Mouse (Mus musculus) embryo, embryonic 9.5 days (tissue): Measurements from ENCODE around the gene Bscl2.
A peak's percentile ranks its signal among the peaks of the same experiment; 100 is the strongest.
"Not testable (repeated sequence)": the region's sequence is repeated elsewhere in the genome, so short reads cannot be mapped to it uniquely, and the experiment has no call there.

Source experiments
- DNase-seq: peaks from one replicate; pipeline ENCODE4 v3.0.0-alpha.2; 2017; ENCODE audit errors: extremely low spot score

The Bscl2 gene

DNA sequence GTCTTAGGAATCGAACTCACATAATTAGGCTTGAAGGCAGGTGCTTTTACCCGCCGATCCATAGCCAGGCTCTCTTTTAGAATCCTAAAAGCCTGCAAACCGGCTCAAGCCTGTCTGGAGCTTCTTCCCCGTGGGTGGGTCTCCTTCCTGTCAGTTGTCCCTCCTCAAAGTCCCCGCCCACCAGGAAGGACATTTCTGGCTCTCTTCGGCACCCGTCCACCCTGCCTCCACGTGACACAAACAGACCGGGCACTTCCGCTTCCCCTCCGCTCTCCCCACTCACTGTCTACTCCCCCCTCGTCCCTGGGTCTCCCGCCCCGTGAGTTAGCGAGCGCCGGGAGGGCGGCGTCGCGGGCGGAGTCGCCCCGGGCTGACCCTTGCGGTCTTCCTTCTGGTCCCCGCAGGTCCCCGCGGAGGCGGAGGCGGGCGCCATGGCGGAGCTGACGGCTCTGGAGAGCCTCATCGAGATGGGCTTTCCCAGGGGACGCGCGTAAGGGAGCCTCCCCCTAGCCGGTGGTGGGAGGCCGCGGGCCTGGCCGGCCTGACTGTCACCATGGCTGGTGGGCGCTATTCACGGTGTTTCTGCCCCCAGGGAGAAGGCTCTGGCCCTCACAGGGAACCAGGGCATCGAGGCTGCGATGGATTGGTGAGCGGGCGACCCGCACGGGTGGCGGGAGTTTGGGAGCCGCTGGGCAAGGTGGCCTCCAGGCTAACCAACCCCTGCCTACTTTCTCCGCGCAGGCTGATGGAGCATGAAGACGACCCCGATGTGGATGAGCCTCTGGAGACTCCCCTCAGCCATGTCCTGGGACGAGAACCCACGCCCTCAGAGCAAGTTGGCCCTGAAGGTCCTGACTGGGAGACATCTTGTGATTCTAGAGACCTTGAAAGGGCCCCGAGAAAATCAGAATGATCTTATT is 34.3 kb downstream of the Bscl2 start, which contains the start of gene Ubxn1:
Gene Ubxn1, plus strand, starts transcription at position 230 of the 920 bp plus-strand sequence.
- DNase-seq, result peak; percentile 97

- no peak for DNase-seq
Observed at GRCm38 (mm10) chr19:8872266-8872840, 35.1 kb downstream of the Bscl2 start.

DNA sequence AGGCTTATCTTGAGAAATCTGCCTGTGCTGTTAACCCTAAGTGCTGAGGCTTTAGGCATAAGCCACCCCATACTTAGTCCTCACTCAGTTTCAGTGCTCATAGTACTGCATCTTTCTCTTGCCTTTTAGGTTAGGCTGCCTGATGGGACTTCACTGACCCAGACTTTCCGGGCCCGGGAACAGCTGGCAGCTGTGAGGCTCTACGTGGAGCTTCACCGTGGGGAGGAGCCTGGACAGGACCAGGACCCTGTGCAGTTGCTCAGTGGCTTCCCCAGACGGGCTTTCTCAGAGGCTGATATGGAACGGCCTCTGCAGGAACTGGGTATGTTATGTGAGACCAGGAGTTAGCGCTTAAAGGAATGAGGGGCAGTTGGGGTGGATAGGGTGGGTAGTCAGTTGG is 37.8 kb downstream of the Bscl2 start:
- DNase-seq, result no peak

GRCm38 (mm10) chr19:8880311-8881033 is 43.2 kb downstream of the Bscl2 start, which contains the start of gene Uqcc3:
Gene Uqcc3, minus strand, starts transcription at chr19:8880923.
- DNase-seq, result peak; percentile 88

- no peak for DNase-seq
Observed at GRCm38 (mm10) chr19:8881034-8881392, 43.7 kb downstream of the Bscl2 start.

DNA sequence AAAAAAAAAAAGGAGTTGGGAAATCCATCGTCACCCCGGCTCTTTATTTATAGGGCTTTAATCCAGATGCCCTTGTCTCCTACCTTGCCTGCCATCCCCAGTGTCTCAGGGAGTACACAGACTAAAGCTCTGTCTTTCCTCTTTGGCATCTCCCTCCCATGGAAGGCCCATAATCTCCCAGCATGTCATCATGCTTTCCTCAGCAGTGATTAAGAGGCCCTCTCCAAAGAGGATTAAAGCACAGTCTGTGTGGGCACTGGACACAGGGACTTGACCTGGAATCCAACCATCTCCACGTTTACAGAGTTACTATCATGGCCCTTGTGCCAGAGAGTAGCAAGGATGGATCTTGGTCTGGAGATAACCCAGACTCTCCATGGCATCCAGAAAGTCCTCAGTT is 46.3 kb downstream of the Bscl2 start, which contains the start of the genes Lbhd1 and Gm49403:
Gene Lbhd1, plus strand, starts transcription at position 117 of the 400 bp plus-strand sequence.
Gene Gm49403, plus strand, starts transcription at position 315 of the 400 bp plus-strand sequence.
- no peak for DNase-seq

GRCm38 (mm10) chr19:8886916-8887584 is 49.8 kb downstream of the Bscl2 start:
- peak; percentile 54 for DNase-seq

GRCm38 (mm10) chr19:8887585-8888463 is 50.6 kb downstream of the Bscl2 start:
- DNase-seq, result peak; percentile 40

DNA sequence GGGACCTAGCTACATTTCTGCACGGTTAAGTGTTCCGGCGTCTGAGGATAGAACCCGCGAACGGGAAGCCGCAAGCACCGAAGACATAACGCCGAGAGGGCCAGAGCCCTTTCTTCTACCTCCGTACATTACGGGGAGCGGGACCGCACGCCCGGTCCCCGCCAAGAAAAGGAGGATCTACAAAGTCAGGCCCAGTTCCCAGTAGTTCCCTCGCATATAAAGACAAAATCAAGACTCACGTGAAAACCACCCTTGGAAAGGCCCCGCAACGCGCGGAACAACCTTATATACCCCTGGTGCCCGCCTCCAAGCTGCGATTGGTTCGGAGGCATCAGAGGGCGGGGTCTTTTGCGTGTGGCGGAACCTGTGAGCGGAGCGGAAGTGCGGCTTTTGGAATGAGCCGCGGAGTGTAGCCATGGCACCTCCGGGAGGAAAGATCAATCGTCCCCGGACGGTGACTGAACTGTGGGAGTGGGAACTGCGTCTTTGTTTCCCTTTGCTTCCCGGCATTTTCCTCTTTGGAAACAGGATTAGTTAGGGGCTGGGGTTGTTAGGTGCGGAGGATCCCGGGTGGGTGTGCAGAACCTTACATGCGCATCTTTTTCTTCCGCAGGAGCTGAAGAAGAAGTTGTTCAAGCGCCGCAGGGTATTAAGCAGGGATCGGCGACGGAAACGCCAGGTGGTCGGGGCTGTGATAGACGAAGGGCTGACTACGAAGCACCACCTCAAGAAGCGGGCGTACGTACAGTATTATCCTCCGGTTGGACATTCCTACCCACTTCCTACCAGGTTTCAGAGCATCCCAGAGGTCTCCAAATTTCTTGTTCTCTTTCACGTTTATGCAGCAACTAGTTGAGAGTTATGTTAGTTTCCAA is 51.5 kb downstream of the Bscl2 start, which contains the start of the genes 1810009A15Rik and Gm49416:
Gene 1810009A15Rik, plus strand, starts transcription at position 343 of the 875 bp plus-strand sequence.
Gene Gm49416, plus strand, starts transcription at position 416 of the 875 bp plus-strand sequence.
- peak; percentile 97 for DNase-seq

GRCm38 (mm10) chr19:8892829-8893766 is 55.8 kb downstream of the Bscl2 start, which contains the start of gene Ints5:
Gene Ints5, plus strand, starts transcription at chr19:8893005.
- DNase-seq, result peak; percentile 90

GRCm38 (mm10) chr19:8895397-8895960 is 58.2 kb downstream of the Bscl2 start:
- DNase-seq, result no peak

DNA sequence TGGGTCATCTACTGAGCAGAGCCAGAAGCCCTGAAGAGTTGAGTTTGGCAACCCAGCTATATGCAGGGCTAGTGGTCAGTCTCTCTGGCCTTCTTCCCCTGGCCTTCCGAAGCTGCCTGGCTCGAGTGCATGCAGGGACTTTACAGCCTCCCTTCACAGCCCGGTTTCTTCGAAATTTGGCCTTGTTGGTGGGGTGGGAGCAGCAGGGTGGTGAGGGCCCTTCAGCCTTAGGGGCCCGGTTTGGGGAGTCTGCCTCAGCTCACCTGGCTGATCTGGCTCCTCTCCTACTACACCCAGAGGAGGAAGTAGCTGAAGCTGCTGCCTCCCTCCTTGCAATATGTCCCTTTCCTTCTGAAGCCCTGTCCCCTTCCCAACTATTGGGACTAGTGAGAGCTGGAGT is 59.0 kb downstream of the Bscl2 start:
- not testable (repeated sequence) for DNase-seq

DNA sequence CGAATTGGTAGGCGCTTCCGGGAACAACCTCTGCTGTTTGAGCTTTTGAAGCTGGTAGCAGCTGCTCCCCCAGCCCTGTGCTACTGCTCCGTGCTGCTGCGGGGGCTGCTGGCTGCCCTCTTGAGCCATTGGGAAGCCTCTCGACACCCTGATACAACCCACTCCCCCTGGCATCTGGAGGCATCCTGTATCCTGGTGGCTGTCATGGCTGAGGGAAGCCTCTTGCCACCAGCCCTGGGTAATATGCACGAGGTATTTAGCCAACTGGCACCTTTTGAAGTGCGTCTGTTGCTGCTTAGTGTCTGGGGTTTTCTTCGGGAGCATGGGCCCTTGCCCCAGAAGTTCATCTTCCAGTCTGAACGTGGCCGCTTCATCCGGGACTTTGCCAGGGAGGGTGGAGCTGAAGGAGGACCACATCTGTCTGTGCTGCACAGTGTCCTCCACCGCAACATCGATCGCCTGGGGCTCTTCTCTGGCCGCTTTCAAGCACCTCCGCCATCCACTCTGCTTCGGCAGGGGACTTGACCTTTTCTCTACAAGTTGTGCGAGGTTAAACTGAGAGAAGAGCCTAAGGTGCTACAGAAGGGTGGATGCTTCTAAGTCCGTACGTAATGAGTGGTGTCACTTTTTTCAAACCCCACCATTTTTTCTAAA is 60.1 kb downstream of the Bscl2 start:
- DNase-seq, result peak; percentile 37

GRCm38 (mm10) chr19:8897865-8898495 is 60.7 kb downstream of the Bscl2 start, which contains the start of gene Ganab:
Gene Ganab, plus strand, starts transcription at chr19:8898071.
- DNase-seq, result peak; percentile 95
